Mouse (Mus musculus) layer of hippocampus, adult 6 months (tissue): ENCODE results near the gene Proz. TPM values are rescaled to one million over a fixed set of nuclear protein-coding genes. Genes with fewer than 3 reads are reported as not detected.

ENCODE experiments used
- long read RNA-seq, 2 experiments: library from polyadenylated mRNA; unstranded; transcript quantifications; one replicate each; pipeline ENCODE4 v2.0.0; 2019 to 2020
- polyA plus RNA-seq: library from polyadenylated mRNA; unstranded; fragments of <200 nt; fragmentation: Nextera tagmentation; gene quantifications from 2 replicates; pipeline ENCODE4 v1.2.3, GENCODE M21; 2021

The Proz gene
- polyA plus RNA-seq, result 0.93 and 1.0 TPM in 2 replicates
- long read RNA-seq, experiment 1, result 0 reads
- long read RNA-seq, experiment 2, result 0 reads

DNA sequence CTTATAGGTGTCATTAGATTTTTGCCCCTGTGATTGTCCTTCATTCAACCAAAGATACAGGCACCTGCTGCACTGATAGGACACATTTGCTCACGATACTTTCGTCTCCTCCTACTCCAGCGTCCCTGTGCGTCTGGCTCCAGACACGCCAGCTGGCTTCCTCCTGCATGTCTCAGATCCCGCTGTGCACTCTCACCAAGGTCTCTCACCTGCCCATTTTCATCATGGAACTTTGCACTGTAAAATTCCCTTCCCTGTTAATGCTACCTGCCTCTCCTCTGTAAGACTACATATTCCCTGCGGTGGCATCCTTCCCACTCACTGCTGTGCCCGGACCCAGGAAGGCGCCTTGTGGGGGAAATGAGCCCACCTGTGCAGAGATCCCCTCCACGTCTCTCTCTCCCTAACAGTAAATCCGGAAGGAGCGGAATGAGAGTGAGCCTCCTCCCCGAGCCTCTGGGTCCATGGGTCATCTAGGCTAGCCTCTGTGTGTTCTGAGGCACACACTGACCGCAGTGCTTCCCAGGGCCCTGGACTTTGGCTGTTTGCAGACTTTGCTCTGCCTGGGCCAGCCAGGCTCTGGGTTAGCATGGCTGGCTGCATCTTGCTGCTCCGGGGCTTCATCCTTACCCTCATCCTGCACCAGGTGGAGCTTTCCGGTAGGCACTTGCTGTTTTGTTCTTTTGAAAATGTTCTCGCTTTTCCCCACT lies at the start of gene Proz:
TSS of gene Proz (plus strand) at position 474 of the 710 bp plus-strand sequence.

DNA sequence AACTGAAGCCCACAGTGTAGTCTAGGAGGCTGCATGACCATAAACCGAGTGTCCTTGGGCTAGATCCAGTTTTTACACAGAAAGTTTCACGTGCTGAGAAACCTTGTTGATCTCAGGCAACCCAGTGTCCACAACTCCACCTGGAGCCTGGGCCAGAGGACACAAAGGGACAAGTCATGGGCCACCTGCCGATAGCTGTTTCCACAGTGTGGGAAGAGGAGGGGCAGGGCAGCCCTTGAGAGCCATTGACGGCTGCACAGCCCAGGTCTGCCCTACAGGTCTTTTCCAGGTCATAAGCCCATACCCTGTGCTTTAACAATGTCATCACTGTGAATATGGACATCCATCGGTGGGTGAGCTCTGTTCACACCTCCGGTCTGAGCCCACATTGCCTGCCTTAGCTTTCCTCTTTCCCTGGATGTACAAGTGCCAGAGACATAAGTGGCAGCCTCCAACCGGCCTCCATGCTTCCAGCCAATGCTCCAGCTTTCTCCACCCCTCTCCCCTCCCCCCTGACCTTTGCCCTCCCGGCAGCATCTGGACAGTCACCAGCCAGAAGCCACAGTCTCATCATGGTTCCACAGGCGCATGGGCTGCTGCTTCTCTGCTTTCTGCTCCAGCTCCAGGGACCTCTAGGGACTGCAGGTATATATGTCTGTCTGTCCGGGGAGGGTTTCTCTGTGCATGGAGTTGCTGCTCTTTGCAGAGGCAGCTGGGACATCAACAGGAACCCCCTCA lies 35.1 kb upstream of the Proz start, which contains the start of gene F7:
TSS of gene F7 (plus strand) at position 548 of the 738 bp plus-strand sequence.

DNA sequence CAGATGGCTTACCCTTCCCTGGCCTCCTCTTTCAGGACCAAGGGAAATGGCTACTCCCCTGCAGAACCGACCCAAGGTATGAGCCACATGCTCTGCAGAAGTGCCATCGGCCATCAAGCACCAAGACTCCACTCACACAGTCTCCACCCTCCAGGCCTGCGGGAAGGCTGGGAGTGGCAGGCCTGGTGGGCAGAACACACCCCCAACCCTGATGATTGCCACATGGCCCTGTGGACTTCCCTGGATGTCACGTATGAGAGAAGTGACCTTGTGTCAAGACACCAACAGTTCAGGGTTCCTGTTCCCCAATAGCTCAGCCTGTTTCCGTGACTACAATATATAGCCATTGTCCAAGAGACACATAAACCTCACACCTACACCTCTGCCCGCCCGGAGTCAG lies 23.7 kb upstream of the Proz start, which contains the start of gene F10:
TSS of gene F10 (plus strand) at position 294 of the 400 bp plus-strand sequence.

DNA sequence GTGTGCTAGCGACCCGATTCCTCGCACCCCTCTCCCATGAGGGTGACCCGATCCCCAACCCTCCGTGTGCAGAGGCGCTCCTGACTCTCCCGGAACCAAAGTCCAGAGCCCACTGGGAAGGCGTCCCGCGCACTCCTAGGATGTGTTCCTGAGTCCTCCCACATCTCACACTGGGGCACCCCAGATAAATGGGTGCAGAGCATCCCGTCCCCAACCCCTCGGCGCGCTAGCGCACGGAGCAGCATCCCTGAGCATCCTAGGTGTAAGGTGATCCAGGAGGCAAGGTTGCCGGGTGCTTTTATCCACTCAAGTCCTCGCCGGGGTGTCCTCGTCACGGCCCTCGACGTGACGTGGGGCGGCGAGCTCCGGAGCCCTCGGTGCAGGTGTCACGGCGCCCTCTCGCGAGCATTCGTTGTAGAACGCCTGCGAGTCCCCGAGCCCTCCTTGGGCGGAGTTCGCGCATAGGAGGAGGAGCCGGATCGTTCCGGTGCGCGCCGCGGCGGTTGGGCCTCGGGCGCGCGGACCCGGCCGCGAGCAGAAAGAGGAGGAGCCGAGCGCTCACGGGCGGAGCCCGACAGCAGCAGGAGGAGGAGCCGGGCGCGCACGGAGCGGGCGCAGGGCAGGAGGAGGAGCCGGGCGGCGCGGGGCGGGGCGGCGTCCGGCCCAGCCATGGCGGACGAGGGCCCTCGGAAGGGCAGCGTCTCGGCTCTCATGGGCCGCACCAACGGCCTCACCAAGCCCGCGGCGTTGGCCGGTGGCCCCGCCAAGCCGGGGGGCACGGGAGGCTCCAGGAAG lies 44.6 kb downstream of the Proz start, which contains the start of the genes Pcid2 and Cul4a:
TSS of gene Pcid2 (minus strand) at position 373 of the 795 bp plus-strand sequence.
TSS of gene Cul4a (plus strand) at position 535 of the 795 bp plus-strand sequence.

Other genes starting within 250 kb of the Proz start
- gene Mcf2l, start 187.1 kb upstream of the Proz start, polyA plus RNA-seq, result 16.8 and 17.7 TPM in 2 replicates
- not detected in 2 replicates for gene F7, start 34.9 kb upstream of the Proz start, polyA plus RNA-seq
- gene F10, start 23.6 kb upstream of the Proz start, polyA plus RNA-seq, result 0.10 TPM in 1 of 2 replicates, not detected in the other
- gene Pcid2, start 44.5 kb downstream of the Proz start, polyA plus RNA-seq, result 15.1 and 16.8 TPM in 2 replicates
- gene Cul4a, start 44.7 kb downstream of the Proz start, polyA plus RNA-seq, result 35.6 and 37.3 TPM in 2 replicates
- gene Lamp1, start 98.2 kb downstream of the Proz start, polyA plus RNA-seq, result 264 and 344 TPM in 2 replicates
- gene Grtp1, start 139.7 kb downstream of the Proz start, polyA plus RNA-seq, result 3.8 and 5.3 TPM in 2 replicates
- gene Adprhl1, start 193.2 kb downstream of the Proz start, polyA plus RNA-seq, result not detected in 2 replicates
- gene Dcun1d2, start 227.2 kb downstream of the Proz start, polyA plus RNA-seq, result 20.3 and 22.2 TPM in 2 replicates
- 26.9 and 27.5 TPM in 2 replicates for gene Tmco3, start 227.3 kb downstream of the Proz start, polyA plus RNA-seq